Mouse (Mus musculus): ENCODE data around the gene St3gal6. TPM values are rescaled to one million over a fixed set of nuclear protein-coding genes. Genes with fewer than 3 reads are reported as not detected.

Gene St3gal6
- total RNA-seq, 1 experiment: 2.2 TPM

DNA sequence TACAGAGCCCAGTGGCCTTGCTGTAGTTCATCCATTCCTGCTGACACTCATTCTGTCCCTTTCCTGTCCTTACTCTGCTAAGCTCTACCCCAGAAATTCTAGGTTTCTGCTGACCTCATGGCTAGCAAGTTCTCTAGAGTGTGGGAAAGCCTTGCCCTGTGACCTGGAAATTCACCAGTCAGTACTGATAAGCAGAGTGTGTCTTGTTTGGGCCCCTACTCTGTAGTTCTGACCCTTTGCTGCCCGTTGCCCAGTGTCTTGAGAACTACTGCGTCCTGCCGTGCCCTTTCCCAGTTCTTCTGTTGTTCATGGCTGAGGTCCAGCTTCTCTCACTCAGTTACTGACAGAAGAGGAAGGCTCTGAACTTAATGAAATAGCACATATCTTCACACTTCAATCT lies 70.9 kb downstream of the St3gal6 start:
- Histone ChIP-seq H3K9ac (ENCODE audit: insufficient read depth, low read depth, low read length, poor library complexity, severe bottlenecking) (no peak overlapping the region), H3K36me3 (ENCODE audit: control insufficient read depth, insufficient read depth, low read length, poor library complexity, severe bottlenecking) (peaks cover 6% of the 10 kb centered on the region; the same call in 1 of the 2 replicates), H3K9me3 (ENCODE audit: control insufficient read depth, insufficient read depth, low read depth, low read length) (no peaks in the 10 kb centered on the region), H3K4me1 (ENCODE audit: control insufficient read depth in 2 of 2, insufficient read depth in 2 of 2, low read length in 2 of 2, poor library complexity in 1 of 2) (no peaks in the 10 kb centered on the region), H3K4me3 (ENCODE audit: insufficient read depth in 1 of 2, low read depth in 1 of 2, low read length in 2 of 2, poor library complexity in 1 of 2, severe bottlenecking in 1 of 2) (no peak overlapping the region), H3K27ac (ENCODE audit: insufficient read depth, low read depth, low read length, poor library complexity, severe bottlenecking) (no peak overlapping the region)
- in situ Hi-C loops (cut with MboI; ENCODE audit: low sequenced_read_pairs in 2 of 2, unreplicated experiment in 2 of 2): no loop called here
- DNase-seq (ENCODE audit: low read depth, low spot score): no peak
- no peak for TF ChIP-seq HCFC1 (IDR thresholded peaks at IDR 0.05; ENCODE audit: borderline replicate concordance, insufficient read depth, low read length)
- no peak for TF ChIP-seq CHD2 (IDR thresholded peaks at IDR 0.05; ENCODE audit: low read depth, low read length)
- no peak for TF ChIP-seq ZC3H11A (IDR thresholded peaks at IDR 0.05; ENCODE audit: borderline replicate concordance, low read depth, low read length)
- TF ChIP-seq ZNF384 (IDR thresholded peaks at IDR 0.05; ENCODE audit: low read depth, low read length): no peak
- no peak for TF ChIP-seq MAFK (IDR thresholded peaks at IDR 0.05; ENCODE audit: insufficient read depth, low read depth, low read length)

DNA sequence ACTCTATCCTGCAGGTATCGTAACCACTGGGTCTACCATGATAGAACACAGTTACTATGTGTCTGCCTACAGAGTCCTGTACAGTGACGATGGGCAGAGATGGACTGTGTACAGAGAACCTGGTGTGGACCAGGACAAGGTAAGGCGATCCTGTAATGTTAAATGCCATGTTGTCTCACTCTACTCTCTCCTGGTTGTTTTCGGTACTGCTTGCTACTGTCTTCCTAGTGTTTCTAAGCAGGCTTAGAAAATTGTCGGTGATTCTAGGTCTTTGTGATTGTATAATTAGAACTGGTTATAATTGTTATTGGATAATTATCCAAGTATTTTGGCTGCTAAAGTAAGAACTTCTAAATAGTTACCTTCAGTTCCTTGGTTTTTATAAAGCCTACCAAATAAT lies 72.4 kb downstream of the St3gal6 start:
- H3K9me3 ChIP-seq (ENCODE audit: control insufficient read depth, insufficient read depth, low read depth, low read length): no peaks in the 10 kb centered on the region
- in situ Hi-C loops (cut with MboI; ENCODE audit: low sequenced_read_pairs in 2 of 2, unreplicated experiment in 2 of 2): no loop called here
- no peaks in the 10 kb centered on the region for H3K4me1 ChIP-seq (ENCODE audit: control insufficient read depth in 2 of 2, insufficient read depth in 2 of 2, low read length in 2 of 2, poor library complexity in 1 of 2)
- no peak for TF ChIP-seq MAFK (IDR thresholded peaks at IDR 0.05; ENCODE audit: insufficient read depth, low read depth, low read length)
- TF ChIP-seq HCFC1 (IDR thresholded peaks at IDR 0.05; ENCODE audit: borderline replicate concordance, insufficient read depth, low read length): no peak
- TF ChIP-seq CHD2 (IDR thresholded peaks at IDR 0.05; ENCODE audit: low read depth, low read length): no peak
- no peak for TF ChIP-seq ZNF384 (IDR thresholded peaks at IDR 0.05; ENCODE audit: low read depth, low read length)
- no peak for TF ChIP-seq ZC3H11A (IDR thresholded peaks at IDR 0.05; ENCODE audit: borderline replicate concordance, low read depth, low read length)
- DNase-seq (ENCODE audit: low read depth, low spot score): no peak
- H3K27ac ChIP-seq (ENCODE audit: insufficient read depth, low read depth, low read length, poor library complexity, severe bottlenecking): no peak overlapping the region
- no peak overlapping the region for H3K9ac ChIP-seq (ENCODE audit: insufficient read depth, low read depth, low read length, poor library complexity, severe bottlenecking)
- H3K36me3 ChIP-seq (ENCODE audit: control insufficient read depth, insufficient read depth, low read length, poor library complexity, severe bottlenecking): no peaks in the 10 kb centered on the region; the same call in 1 of the 2 replicates
- no peak overlapping the region for H3K4me3 ChIP-seq (ENCODE audit: insufficient read depth in 1 of 2, low read depth in 1 of 2, low read length in 2 of 2, poor library complexity in 1 of 2, severe bottlenecking in 1 of 2)

- H3K9me3 ChIP-seq (ENCODE audit: control insufficient read depth, insufficient read depth, low read depth, low read length): no peaks in the 10 kb centered on the region
- H3K27ac ChIP-seq (ENCODE audit: insufficient read depth, low read depth, low read length, poor library complexity, severe bottlenecking): no peak overlapping the region
- in situ Hi-C loops (cut with MboI; ENCODE audit: low sequenced_read_pairs in 2 of 2, unreplicated experiment in 2 of 2): no loop called here
- no peak overlapping the region for H3K9ac ChIP-seq (ENCODE audit: insufficient read depth, low read depth, low read length, poor library complexity, severe bottlenecking)
- no peak overlapping the region for H3K4me3 ChIP-seq (ENCODE audit: insufficient read depth in 1 of 2, low read depth in 1 of 2, low read length in 2 of 2, poor library complexity in 1 of 2, severe bottlenecking in 1 of 2)
- DNase-seq (ENCODE audit: low read depth, low spot score): no peak
- no peaks in the 10 kb centered on the region; the same call in 1 of the 2 replicates for H3K36me3 ChIP-seq (ENCODE audit: control insufficient read depth, insufficient read depth, low read length, poor library complexity, severe bottlenecking)
- no peaks in the 10 kb centered on the region for H3K4me1 ChIP-seq (ENCODE audit: control insufficient read depth in 2 of 2, insufficient read depth in 2 of 2, low read length in 2 of 2, poor library complexity in 1 of 2)
- TF ChIP-seq CHD2 (IDR thresholded peaks at IDR 0.05; ENCODE audit: low read depth, low read length) (no peak), ZNF384 (IDR thresholded peaks at IDR 0.05; ENCODE audit: low read depth, low read length) (no peak), ZC3H11A (IDR thresholded peaks at IDR 0.05; ENCODE audit: borderline replicate concordance, low read depth, low read length) (no peak), HCFC1 (IDR thresholded peaks at IDR 0.05; ENCODE audit: borderline replicate concordance, insufficient read depth, low read length) (no peak), MAFK (IDR thresholded peaks at IDR 0.05; ENCODE audit: insufficient read depth, low read depth, low read length) (no peak)
Measured at GRCm38 (mm10) chr16:58450648-58451047, 73.4 kb downstream of the St3gal6 start.

DNA sequence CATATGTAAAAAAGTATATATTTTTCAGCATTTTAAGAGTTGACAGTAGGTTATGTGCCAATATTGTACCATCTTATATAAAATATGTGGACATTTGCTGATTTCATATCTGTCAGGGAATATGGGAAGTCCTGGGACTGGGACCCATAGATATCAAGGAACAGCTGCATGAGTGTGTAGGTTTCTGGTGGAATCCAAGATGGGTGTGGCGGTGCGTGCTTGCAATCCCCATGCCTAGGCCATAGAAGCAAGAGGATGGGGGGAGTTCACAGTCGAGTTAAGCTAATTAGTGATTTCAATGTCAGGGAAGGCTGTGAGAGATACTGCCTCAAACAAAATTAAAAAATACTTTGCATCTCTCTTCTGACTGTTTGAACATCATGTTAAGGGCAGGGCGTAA lies 75.0 kb downstream of the St3gal6 start:
- DNase-seq (ENCODE audit: low read depth, low spot score): no peak
- no peaks in the 10 kb centered on the region; the same call in 1 of the 2 replicates for H3K36me3 ChIP-seq (ENCODE audit: control insufficient read depth, insufficient read depth, low read length, poor library complexity, severe bottlenecking)
- H3K9me3 ChIP-seq (ENCODE audit: control insufficient read depth, insufficient read depth, low read depth, low read length): no peaks in the 10 kb centered on the region
- H3K27ac ChIP-seq (ENCODE audit: insufficient read depth, low read depth, low read length, poor library complexity, severe bottlenecking): no peak overlapping the region
- no peaks in the 10 kb centered on the region for H3K4me1 ChIP-seq (ENCODE audit: control insufficient read depth in 2 of 2, insufficient read depth in 2 of 2, low read length in 2 of 2, poor library complexity in 1 of 2)
- TF ChIP-seq ZC3H11A (IDR thresholded peaks at IDR 0.05; ENCODE audit: borderline replicate concordance, low read depth, low read length): no peak
- TF ChIP-seq HCFC1 (IDR thresholded peaks at IDR 0.05; ENCODE audit: borderline replicate concordance, insufficient read depth, low read length): no peak
- no peak for TF ChIP-seq ZNF384 (IDR thresholded peaks at IDR 0.05; ENCODE audit: low read depth, low read length)
- TF ChIP-seq MAFK (IDR thresholded peaks at IDR 0.05; ENCODE audit: insufficient read depth, low read depth, low read length): no peak
- no peak for TF ChIP-seq CHD2 (IDR thresholded peaks at IDR 0.05; ENCODE audit: low read depth, low read length)
- no peak overlapping the region for H3K9ac ChIP-seq (ENCODE audit: insufficient read depth, low read depth, low read length, poor library complexity, severe bottlenecking)
- in situ Hi-C loops (cut with MboI; ENCODE audit: low sequenced_read_pairs in 2 of 2, unreplicated experiment in 2 of 2): no loop called here
- H3K4me3 ChIP-seq (ENCODE audit: insufficient read depth in 1 of 2, low read depth in 1 of 2, low read length in 2 of 2, poor library complexity in 1 of 2, severe bottlenecking in 1 of 2): no peak overlapping the region
